Mouse (Mus musculus) midbrain, embryonic 14.5 days (tissue): ENCODE results near the gene Vps29. TPM values are rescaled to one million over a fixed set of nuclear protein-coding genes. Genes with fewer than 3 reads are reported as not detected.

Experiments used
- ATAC-seq: fragments of 200-750 bp; cut with Nextera tagmentation; 2 replicates; pipeline ENCODE4 v1.8.0; 2017; ENCODE audit warnings: moderate number of reproducible peaks, moderate library complexity; ENCODE audit not compliant: low FRiP score, low TSS enrichment
- DNase-seq: peaks from one replicate; pipeline ENCODE4 v3.0.0-alpha.2; 2015
- H3K27ac ChIP-seq: fragments of 300-500 bp; sonication (generic); replicated peaks from 2 replicates; pipeline ENCODE4 v1.5.1; 2014; ENCODE audit warnings: mild to moderate bottlenecking, low read depth, low read length, moderate library complexity
- H3K27me3 ChIP-seq: fragments of 300-500 bp; sonication (generic); 2 replicates; pipeline ENCODE4 v1.6.1; 2014; ENCODE audit warnings: low read length, control low read depth, mixed read lengths; ENCODE audit not compliant: control insufficient read depth, insufficient read depth
- H3K36me3 ChIP-seq: fragments of 300-500 bp; sonication (generic); 2 replicates; pipeline ENCODE4 v1.6.1; 2014; ENCODE audit warnings: low read length, control low read depth; ENCODE audit not compliant: control insufficient read depth, insufficient read depth
- H3K4me1 ChIP-seq: fragments of 300-500 bp; sonication (generic); 2 replicates; pipeline ENCODE4 v1.6.1; 2014; ENCODE audit warnings: mild to moderate bottlenecking, antibody characterized with exemption, low read length, control low read depth; ENCODE audit not compliant: control insufficient read depth, insufficient read depth
- H3K4me2 ChIP-seq: fragments of 300-500 bp; sonication (generic); 2 replicates; pipeline ENCODE4 v1.6.1; 2014; ENCODE audit warnings: mild to moderate bottlenecking, low read length, moderate library complexity
- H3K4me3 ChIP-seq: fragments of 300-500 bp; sonication (generic); replicated peaks from 2 replicates; pipeline ENCODE4 v1.5.1; 2014; ENCODE audit warnings: low read depth, low read length
- H3K9ac ChIP-seq: fragments of 300-500 bp; sonication (generic); replicated peaks from 2 replicates; pipeline ENCODE4 v1.6.1; 2014; ENCODE audit warnings: mild to moderate bottlenecking, low read length, moderate library complexity
- H3K9me3 ChIP-seq: fragments of 300-500 bp; sonication (generic); 2 replicates; pipeline ENCODE4 v1.6.1; 2016; ENCODE audit warnings: low read length, control low read depth, mixed read lengths; ENCODE audit not compliant: control insufficient read depth
- WGBS: fragments of 180-500 bp; shearing (Covaris S2); extraction: QIAGEN DNeasy Blood & Tissue Kit; methylation state at CpG from one replicate; pipeline ENCODE4 v1.1.7; 2014; 5-methylcytosine and 5-hydroxymethylcytosine counted together
- polyA plus RNA-seq: library from polyadenylated mRNA; unstranded; fragments of >200 nt; fragmentation: Nextera tagmentation; extraction: Ambion mirVana; gene quantifications from 2 replicates; pipeline ENCODE4 v1.2.1, GENCODE M21; 2014

Vps29 gene
- polyA plus RNA-seq, 1 experiment from 2014 or later: 324 TPM

GRCm38 (mm10) chr5:122414351-122414750 lies 60.2 kb downstream of the Vps29 start:
- Histone ChIP-seq H3K27me3 (no peaks in the 10 kb centered on the region), H3K9ac (no peak overlapping the region), H3K4me2 (no peak overlapping the region), H3K36me3 (peaks cover 6% of the 10 kb centered on the region; the same call in 1 of the 2 replicates), H3K4me1 (no peaks in the 10 kb centered on the region), H3K9me3 (no peaks in the 10 kb centered on the region), H3K4me3 (no peak overlapping the region), H3K27ac (no peak overlapping the region)
- ATAC-seq (no peak), DNase-seq (no peak)
- WGBS: 96% methylated on average over 5 of the region's 5 CpGs

Other genes starting within 250 kb of the Vps29 start
- not detected in 2 replicates for gene Ccdc63, start 213.5 kb upstream of the Vps29 start, polyA plus RNA-seq
- gene Ppp1cc, start 196.1 kb upstream of the Vps29 start, polyA plus RNA-seq: 232 and 238 TPM in 2 replicates
- 1.8 and 2.5 TPM in 2 replicates for gene Hvcn1, start 147.6 kb upstream of the Vps29 start, polyA plus RNA-seq
- gene Tctn1, start 89.9 kb upstream of the Vps29 start, polyA plus RNA-seq: 6.2 and 6.6 TPM in 2 replicates
- 8.5 and 9.1 TPM in 2 replicates for gene Pptc7, start 70.0 kb upstream of the Vps29 start, polyA plus RNA-seq
- gene Rad9b, start 136 bp upstream of the Vps29 start, polyA plus RNA-seq: 18.5 and 27.1 TPM in 2 replicates
- gene Gpn3, start 17.5 kb downstream of the Vps29 start, polyA plus RNA-seq: 43.1 and 43.9 TPM in 2 replicates
- gene Fam216a, start 18.0 kb downstream of the Vps29 start, polyA plus RNA-seq: 155 and 164 TPM in 2 replicates
- 62.1 and 196 TPM in 2 replicates for gene Arpc3, start 37.5 kb downstream of the Vps29 start, polyA plus RNA-seq
- gene Anapc7, start 67.3 kb downstream of the Vps29 start, polyA plus RNA-seq: 27.5 and 39.6 TPM in 2 replicates
- 46.5 and 59.3 TPM in 2 replicates for gene Atp2a2, start 147.9 kb downstream of the Vps29 start, polyA plus RNA-seq